Mouse (Mus musculus): ENCODE measurements around the gene Tnfaip8l1.

DNA sequence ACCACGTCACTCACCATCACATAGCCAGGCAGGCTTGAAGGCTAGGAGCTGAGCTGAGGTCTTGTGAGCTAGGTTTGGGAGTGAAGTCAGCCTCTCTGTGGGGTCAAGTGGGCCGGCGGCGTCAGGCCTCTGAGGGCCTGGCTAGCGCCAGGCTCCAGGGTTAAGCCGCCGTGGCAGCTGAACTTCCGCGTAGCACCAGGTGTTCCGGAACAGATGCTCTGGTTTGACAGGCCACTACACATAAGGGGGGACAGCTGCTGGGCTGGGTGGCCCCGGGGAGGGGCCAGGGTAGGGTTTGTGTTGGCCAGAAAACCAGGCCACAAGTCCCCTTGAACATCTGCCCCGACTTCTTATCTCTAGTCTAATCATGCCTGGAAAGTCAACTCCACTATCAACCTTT, 14.9 kb upstream of the Tnfaip8l1 start:
- TF ChIP-seq CTCF (IDR thresholded peaks at IDR 0.05; ENCODE audit: extremely low read depth, insufficient read depth, low read length), result no peak
- no peak for TF ChIP-seq POLR2A (IDR thresholded peaks at IDR 0.05; ENCODE audit: extremely low read depth, insufficient read depth, low read length)
